Mouse (Mus musculus): ENCODE data around the gene Cyp2ab1.

Gene Cyp2ab1

GRCm38 (mm10) chr16:20325286-20325685 is at the start of gene Cyp2ab1:
TSS of gene Cyp2ab1 (minus strand) at chr16:20325404.
- 50% methylated on average over 5 of the region's 5 CpGs for WGBS

GRCm38 (mm10) chr16:20371731-20372130 is 46.5 kb upstream of the Cyp2ab1 start:
- WGBS: 83% methylated on average over 4 of the region's 4 CpGs

- WGBS: 93% methylated on average over 9 of the region's 9 CpGs
These were observed 43.0 kb upstream of the Cyp2ab1 start for GRCm38 (mm10) chr16:20368221-20368620.

GRCm38 (mm10) chr16:20362121-20362520 is 36.9 kb upstream of the Cyp2ab1 start:
- 86% methylated on average over 11 of the region's 11 CpGs for WGBS

- 90% methylated on average over 3 of the region's 3 CpGs for WGBS
These were observed 36.3 kb upstream of the Cyp2ab1 start for GRCm38 (mm10) chr16:20361496-20361895.

- 73% methylated on average over 9 of the region's 9 CpGs for WGBS
These were observed 34.6 kb upstream of the Cyp2ab1 start for GRCm38 (mm10) chr16:20359643-20360295.

- WGBS: 98% methylated on average over 5 of the region's 5 CpGs
These were observed 32.6 kb upstream of the Cyp2ab1 start for GRCm38 (mm10) chr16:20357837-20358236.

GRCm38 (mm10) chr16:20354762-20355161 is 29.6 kb upstream of the Cyp2ab1 start:
- WGBS: 87% methylated on average over 2 of the region's 2 CpGs

- 97% methylated on average over 1 of the region's 1 CpGs for whole genome bisulfite sequencing
These were observed 28.8 kb upstream of the Cyp2ab1 start for GRCm38 (mm10) chr16:20354011-20354410.

- 38% methylated on average over 1 of the region's 1 CpGs for WGBS
These were observed 20.3 kb upstream of the Cyp2ab1 start for GRCm38 (mm10) chr16:20345464-20345863.

GRCm38 (mm10) chr16:20338616-20339015 is 13.4 kb upstream of the Cyp2ab1 start:
- WGBS: 55% methylated on average over 3 of the region's 3 CpGs

GRCm38 (mm10) chr16:20334918-20335317 is 9.7 kb upstream of the Cyp2ab1 start:
- WGBS: 93% methylated on average over 8 of the region's 8 CpGs

GRCm38 (mm10) chr16:20328306-20328705 is 3.1 kb upstream of the Cyp2ab1 start:
- WGBS: 75% methylated on average over 5 of the region's 5 CpGs

GRCm38 (mm10) chr16:20323907-20324306 is 1.3 kb downstream of the Cyp2ab1 start:
- 60% methylated on average over 5 of the region's 5 CpGs for WGBS

- 92% methylated on average over 4 of the region's 4 CpGs for WGBS
These were observed 2.9 kb downstream of the Cyp2ab1 start for GRCm38 (mm10) chr16:20322274-20322673.

GRCm38 (mm10) chr16:20316770-20317169 is 8.4 kb downstream of the Cyp2ab1 start:
- 68% methylated on average over 6 of the region's 6 CpGs for WGBS

GRCm38 (mm10) chr16:20315266-20315665 is 9.9 kb downstream of the Cyp2ab1 start:
- WGBS: 82% methylated on average over 4 of the region's 4 CpGs

GRCm38 (mm10) chr16:20312272-20312671 is 12.9 kb downstream of the Cyp2ab1 start:
- WGBS: 83% methylated on average over 14 of the region's 14 CpGs

- WGBS: under 1% methylated on average over 52 of the region's 52 CpGs
These were observed 23.2 kb downstream of the Cyp2ab1 start, which contains the start of gene Parl for GRCm38 (mm10) chr16:20301770-20302649. TSS of gene Parl (minus strand) at chr16:20302387.

GRCm38 (mm10) chr16:20300076-20300475 is 25.1 kb downstream of the Cyp2ab1 start:
- WGBS: 88% methylated on average over 2 of the region's 2 CpGs

GRCm38 (mm10) chr16:20280238-20280637 is 45.0 kb downstream of the Cyp2ab1 start:
- WGBS: 55% methylated on average over 4 of the region's 4 CpGs

- WGBS: 76% methylated on average over 5 of the region's 5 CpGs
These were observed 45.8 kb downstream of the Cyp2ab1 start for GRCm38 (mm10) chr16:20279395-20279794.

GRCm38 (mm10) chr16:20272994-20273393 is 52.2 kb downstream of the Cyp2ab1 start:
- 32% methylated on average over 3 of the region's 3 CpGs for WGBS
